Mouse (Mus musculus): Measurements from ENCODE around the gene Thap2. TPM values are rescaled to one million over a fixed set of nuclear protein-coding genes. Genes with fewer than 3 reads are reported as not detected.

The Thap2 gene
- total and polyA plus RNA-seq, 3 experiments: 8.4 to 25.7 (median 11.4) TPM

DNA sequence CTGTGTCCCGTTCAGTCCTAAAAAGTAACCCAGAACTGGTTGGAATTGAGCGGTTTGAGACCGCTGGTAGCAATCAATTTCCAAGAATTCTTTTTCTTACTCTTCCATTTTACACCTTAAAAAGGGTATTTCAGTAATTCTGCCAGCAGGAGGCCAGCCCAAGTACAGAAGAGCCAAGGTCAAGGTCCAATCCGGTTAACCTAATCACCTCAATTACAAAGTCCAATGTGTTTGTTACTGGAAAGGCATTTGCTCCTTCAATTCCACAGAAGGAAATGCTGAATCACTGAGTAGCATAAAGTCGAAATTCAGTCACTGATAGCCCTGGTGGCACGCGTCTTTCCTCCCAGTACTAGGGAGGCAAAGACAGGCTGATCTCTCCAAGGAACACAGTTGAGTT, 25.2 kb downstream of the Thap2 start:
- Histone ChIP-seq H3K4me1 (ENCODE audit: insufficient read depth, low read depth, low read length) (peaks cover 30% of the 10 kb centered on the region), H3K36me3 (replicated peaks) (peaks cover 36% of the 10 kb centered on the region), H3K9me3 (replicated peaks) (no peaks in the 10 kb centered on the region), H3K27me3 (ENCODE audit: insufficient read depth, low read length) (no peaks in the 10 kb centered on the region), H3K4me3 (ENCODE audit: low read depth, low read length) (no peak overlapping the region)
- no peak for DNase-seq (ENCODE audit: low spot score)
- TF ChIP-seq CTCF (IDR thresholded peaks at IDR 0.05; ENCODE audit: low read depth, low read length) (no peak), GATA2 (IDR thresholded peaks at IDR 0.05; ENCODE audit: borderline replicate concordance, low read depth, low read length) (no peak)
- ATAC-seq (ENCODE audit: extremely low read depth, insufficient number of reproducible peaks, low FRiP score, poor library complexity, severe bottlenecking): no peak

DNA sequence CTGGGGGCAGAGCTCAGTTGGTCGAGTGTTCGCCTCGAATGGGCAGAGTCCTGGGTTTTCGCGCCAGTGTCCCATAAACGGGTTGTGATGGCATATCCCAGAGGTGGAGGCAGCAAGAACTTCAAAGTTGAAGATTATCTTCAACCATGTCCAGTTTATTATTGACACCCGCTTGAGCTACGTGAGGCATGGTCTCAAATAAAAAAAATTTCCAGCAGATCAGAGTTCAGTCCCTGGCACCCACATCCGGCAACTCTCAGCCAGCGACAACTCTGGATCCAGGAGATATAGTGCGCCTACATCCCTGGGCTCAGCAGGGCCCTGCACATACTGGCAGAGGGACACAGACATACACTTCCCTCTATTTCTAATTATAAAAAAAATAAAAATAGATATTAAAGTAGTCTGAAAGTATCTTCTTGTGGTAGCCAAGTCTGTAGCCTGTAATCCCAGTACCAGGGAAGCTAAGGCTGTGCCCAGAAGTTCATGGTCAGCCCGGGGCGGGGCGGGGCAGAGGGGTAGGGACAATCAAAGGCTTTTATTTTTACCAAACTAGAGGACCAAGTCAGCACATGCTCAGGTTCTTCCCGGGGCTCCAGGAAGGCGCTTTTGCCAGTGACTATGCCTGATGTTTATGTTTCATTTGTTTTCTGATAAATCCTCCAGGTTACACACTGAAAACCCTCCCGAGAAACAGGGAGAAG, 25.9 kb downstream of the Thap2 start:
- Histone ChIP-seq H3K9me3 (replicated peaks) (no peaks in the 10 kb centered on the region), H3K4me3 (ENCODE audit: low read depth, low read length) (no peak overlapping the region), H3K4me1 (ENCODE audit: insufficient read depth, low read depth, low read length) (peaks cover 28% of the 10 kb centered on the region), H3K27me3 (ENCODE audit: insufficient read depth, low read length) (no peaks in the 10 kb centered on the region), H3K36me3 (replicated peaks) (peaks cover 36% of the 10 kb centered on the region)
- TF ChIP-seq GATA2 (IDR thresholded peaks at IDR 0.05; ENCODE audit: borderline replicate concordance, low read depth, low read length): no peak
- TF ChIP-seq CTCF (IDR thresholded peaks at IDR 0.05; ENCODE audit: low read depth, low read length): no peak
- no peak for TF ChIP-seq POLR2AphosphoS5 (IDR thresholded peaks at IDR 0.05; ENCODE audit: insufficient replicate concordance, low read depth, low read length)
- TF ChIP-seq TAL1 (conservative IDR thresholded peaks at IDR 0.05; ENCODE audit: low read depth, low read length): no peak
- no peak for TF ChIP-seq GATA1 (IDR thresholded peaks at IDR 0.05; ENCODE audit: borderline replicate concordance, low read length)
- DNase-seq (ENCODE audit: low spot score) (no peak), ATAC-seq (ENCODE audit: extremely low read depth, insufficient number of reproducible peaks, low FRiP score, poor library complexity, severe bottlenecking) (no peak)

DNA sequence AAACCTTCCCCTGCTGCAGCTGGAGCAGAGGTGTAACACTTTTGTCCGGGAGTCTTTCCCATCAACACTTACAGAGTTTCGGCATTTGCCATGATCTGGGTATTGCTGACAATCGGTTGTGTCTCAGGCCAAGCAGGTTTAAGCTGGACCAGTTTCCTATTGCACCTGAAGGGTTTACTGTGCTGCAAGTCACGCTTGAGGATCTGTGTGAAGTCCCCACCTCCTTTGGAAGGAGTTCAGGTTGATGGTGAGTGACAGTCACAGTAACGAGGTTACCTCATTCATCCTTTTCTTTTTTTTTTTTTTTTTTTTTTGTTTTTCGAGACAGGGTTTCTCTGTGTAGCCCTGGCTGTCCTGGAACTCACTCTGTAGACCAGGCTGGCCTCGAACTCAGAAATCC, 28.1 kb downstream of the Thap2 start:
- DNase-seq (ENCODE audit: low spot score): no peak
- Histone ChIP-seq H3K36me3 (replicated peaks) (peaks cover 36% of the 10 kb centered on the region), H3K27me3 (ENCODE audit: insufficient read depth, low read length) (no peaks in the 10 kb centered on the region), H3K4me3 (ENCODE audit: low read depth, low read length) (no peak overlapping the region), H3K9me3 (replicated peaks) (no peaks in the 10 kb centered on the region), H3K4me1 (ENCODE audit: insufficient read depth, low read depth, low read length) (peaks cover 18% of the 10 kb centered on the region)
- no peak for ATAC-seq (ENCODE audit: extremely low read depth, insufficient number of reproducible peaks, low FRiP score, poor library complexity, severe bottlenecking)
- no peak for TF ChIP-seq GATA2 (IDR thresholded peaks at IDR 0.05; ENCODE audit: borderline replicate concordance, low read depth, low read length)
- no peak for TF ChIP-seq POLR2AphosphoS5 (IDR thresholded peaks at IDR 0.05; ENCODE audit: insufficient replicate concordance, low read depth, low read length)
- TF ChIP-seq TAL1 (conservative IDR thresholded peaks at IDR 0.05; ENCODE audit: low read depth, low read length): no peak
- TF ChIP-seq CTCF (IDR thresholded peaks at IDR 0.05; ENCODE audit: low read depth, low read length): no peak
- TF ChIP-seq GATA1 (IDR thresholded peaks at IDR 0.05; ENCODE audit: borderline replicate concordance, low read length): no peak

DNA sequence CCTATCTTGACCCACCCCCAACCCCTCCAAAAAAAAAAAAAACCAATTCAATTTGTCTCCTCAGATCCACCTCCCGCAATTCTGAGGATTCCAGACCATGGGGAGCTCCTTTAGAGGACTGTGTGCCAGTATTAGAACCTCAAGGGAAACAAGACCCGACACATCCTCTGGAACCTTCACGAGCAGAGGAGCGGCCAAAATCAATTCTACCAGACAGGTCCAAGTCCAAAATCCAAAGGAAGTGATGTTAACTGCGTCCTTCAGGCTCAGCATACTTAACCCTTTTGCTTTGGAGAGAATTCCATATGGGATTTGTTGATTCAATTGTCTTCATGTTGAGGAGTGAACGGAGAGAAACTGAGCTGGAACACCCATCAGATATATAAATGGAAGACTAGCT, 29.2 kb downstream of the Thap2 start:
- no peak for DNase-seq (ENCODE audit: low spot score)
- no peaks in the 10 kb centered on the region for H3K9me3 ChIP-seq (replicated peaks)
- H3K4me1 ChIP-seq (ENCODE audit: insufficient read depth, low read depth, low read length): peaks cover 13% of the 10 kb centered on the region
- TF ChIP-seq TAL1 (conservative IDR thresholded peaks at IDR 0.05; ENCODE audit: low read depth, low read length) (no peak), GATA1 (IDR thresholded peaks at IDR 0.05; ENCODE audit: borderline replicate concordance, low read length) (no peak), POLR2AphosphoS5 (IDR thresholded peaks at IDR 0.05; ENCODE audit: insufficient replicate concordance, low read depth, low read length) (no peak), GATA2 (IDR thresholded peaks at IDR 0.05; ENCODE audit: borderline replicate concordance, low read depth, low read length) (no peak), CTCF (IDR thresholded peaks at IDR 0.05; ENCODE audit: low read depth, low read length) (no peak)
- peaks cover 36% of the 10 kb centered on the region for H3K36me3 ChIP-seq (replicated peaks)
- no peak for ATAC-seq (ENCODE audit: extremely low read depth, insufficient number of reproducible peaks, low FRiP score, poor library complexity, severe bottlenecking)
- H3K27me3 ChIP-seq (ENCODE audit: insufficient read depth, low read length): no peaks in the 10 kb centered on the region
- no peak overlapping the region for H3K4me3 ChIP-seq (ENCODE audit: low read depth, low read length)

DNA sequence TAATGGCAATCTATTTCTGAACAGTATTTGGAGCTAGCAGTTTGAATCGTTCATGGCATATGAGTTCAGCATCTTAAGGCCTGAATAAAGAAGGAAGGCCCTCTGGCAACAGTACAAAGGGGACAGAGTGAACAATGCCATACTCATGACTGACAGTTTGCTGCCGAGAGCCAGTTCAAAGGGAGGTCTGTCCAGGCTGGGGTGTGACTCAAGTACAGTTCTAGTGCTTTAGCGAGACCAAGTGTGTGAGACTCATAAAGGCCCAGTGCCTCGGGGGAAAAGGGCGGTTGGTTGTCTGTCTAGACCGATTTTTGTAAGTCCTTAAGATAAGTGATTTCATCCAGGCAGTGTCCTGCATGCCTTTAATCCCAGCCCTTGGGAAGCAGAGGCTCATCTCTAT, 29.7 kb downstream of the Thap2 start:
- TF ChIP-seq CTCF (IDR thresholded peaks at IDR 0.05; ENCODE audit: low read depth, low read length) (no peak), TAL1 (conservative IDR thresholded peaks at IDR 0.05; ENCODE audit: low read depth, low read length) (no peak), GATA1 (IDR thresholded peaks at IDR 0.05; ENCODE audit: borderline replicate concordance, low read length) (no peak)
- H3K4me1 ChIP-seq (ENCODE audit: insufficient read depth, low read depth, low read length): peaks cover 13% of the 10 kb centered on the region
- H3K4me3 ChIP-seq (ENCODE audit: low read depth, low read length): no peak overlapping the region
- H3K36me3 ChIP-seq (replicated peaks): peaks cover 37% of the 10 kb centered on the region
- H3K27me3 ChIP-seq (ENCODE audit: insufficient read depth, low read length): no peaks in the 10 kb centered on the region
- no peaks in the 10 kb centered on the region for H3K9me3 ChIP-seq (replicated peaks)
- ATAC-seq (ENCODE audit: extremely low read depth, insufficient number of reproducible peaks, low FRiP score, poor library complexity, severe bottlenecking) (no peak), DNase-seq (ENCODE audit: low spot score) (no peak)

DNA sequence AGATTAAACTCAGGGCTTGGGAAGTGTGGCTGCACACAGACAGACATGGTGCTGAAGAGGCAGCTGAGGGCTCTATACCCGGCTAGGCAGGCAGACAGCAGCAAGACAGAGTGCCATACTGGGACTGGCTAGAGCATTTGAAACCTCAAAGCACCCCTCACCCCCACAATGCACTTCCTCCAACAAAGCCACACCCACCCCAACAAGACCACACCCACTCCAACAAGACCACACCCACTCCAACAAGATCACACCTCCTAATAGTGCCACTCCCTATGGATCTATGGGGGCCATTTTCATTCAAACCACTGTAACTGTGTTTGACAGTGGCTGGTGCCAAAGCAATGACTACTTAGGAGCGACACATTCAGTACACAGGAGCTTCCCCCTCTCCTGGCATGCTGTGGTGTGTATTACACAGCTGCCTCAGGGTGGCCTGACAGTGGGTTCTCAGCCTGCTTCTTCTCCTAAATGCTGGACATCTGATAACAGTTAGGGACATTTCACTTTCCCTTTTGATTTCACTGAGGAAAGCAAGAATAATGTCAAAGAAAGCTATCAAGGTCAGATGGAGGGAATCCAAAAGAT, 33.3 kb downstream of the Thap2 start:
- no peak overlapping the region for H3K4me3 ChIP-seq (ENCODE audit: low read depth, low read length)
- no peak for ATAC-seq (ENCODE audit: extremely low read depth, insufficient number of reproducible peaks, low FRiP score, poor library complexity, severe bottlenecking)
- no peaks in the 10 kb centered on the region for H3K9me3 ChIP-seq (replicated peaks)
- no peaks in the 10 kb centered on the region for H3K27me3 ChIP-seq (ENCODE audit: insufficient read depth, low read length)
- TF ChIP-seq TAL1 (conservative IDR thresholded peaks at IDR 0.05; ENCODE audit: low read depth, low read length) (no peak), GATA1 (IDR thresholded peaks at IDR 0.05; ENCODE audit: borderline replicate concordance, low read length) (no peak), POLR2AphosphoS5 (IDR thresholded peaks at IDR 0.05; ENCODE audit: insufficient replicate concordance, low read depth, low read length) (no peak), GATA2 (IDR thresholded peaks at IDR 0.05; ENCODE audit: borderline replicate concordance, low read depth, low read length) (no peak), CTCF (IDR thresholded peaks at IDR 0.05; ENCODE audit: low read depth, low read length) (no peak)
- peaks cover 7% of the 10 kb centered on the region for H3K4me1 ChIP-seq (ENCODE audit: insufficient read depth, low read depth, low read length)
- peaks cover 29% of the 10 kb centered on the region for H3K36me3 ChIP-seq (replicated peaks)
- DNase-seq (ENCODE audit: low spot score): no peak
